Mouse (Mus musculus) E14TG2a.4 (cell line): Measurements from ENCODE around the gene Prkd2.

Experiments
- CTCF ChIP-seq: conservative IDR thresholded peaks from 2 replicates; pipeline ENCODE4 v1.5.1; 2014; ENCODE audit warnings: low read length
- NANOG ChIP-seq: IDR thresholded peaks from 2 replicates; pipeline ENCODE4 v1.6.1; 2014; ENCODE audit warnings: borderline replicate concordance, low read length, mixed read lengths
- POU5F1 ChIP-seq: IDR thresholded peaks from 2 replicates; pipeline ENCODE4 v1.6.1; 2014; ENCODE audit warnings: low read length, borderline replicate concordance

DNA sequence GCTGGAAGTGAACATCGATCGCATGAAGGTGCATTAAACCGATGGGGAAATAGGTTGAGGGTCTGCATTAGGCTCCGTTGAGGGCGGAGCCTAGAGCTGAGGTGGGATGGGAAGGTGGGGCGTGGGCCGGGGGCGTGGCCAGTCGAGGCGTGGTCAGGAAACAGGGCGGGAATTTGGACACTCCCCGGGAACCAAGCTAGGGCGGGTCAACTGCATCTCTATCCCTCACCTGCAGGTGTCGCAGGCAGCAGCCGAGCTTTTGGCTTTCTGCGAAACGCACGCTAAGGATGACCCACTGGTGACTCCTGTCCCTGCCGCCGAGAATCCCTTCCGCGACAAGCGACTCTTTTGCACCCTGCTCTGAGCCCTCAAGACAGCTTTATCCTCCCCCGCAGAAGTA, 52.3 kb downstream of the Prkd2 start:
- peak; percentile 60 for TF ChIP-seq CTCF
- TF ChIP-seq NANOG = no peak
- TF ChIP-seq POU5F1 = no peak
